Mouse (Mus musculus) kidney, adult 2 months (tissue): ENCODE data around the gene Zfp422.

Source experiments
- CTCF ChIP-seq: fragments of 200-500 bp; conservative IDR thresholded peaks from 2 replicates; pipeline ENCODE4 v1.5.1; 2011; ENCODE audit warnings: low read depth, mild to moderate bottlenecking, control low read depth, low read length, moderate library complexity, mixed read lengths; ENCODE audit not compliant: insufficient read depth, insufficient read length
- POLR2A ChIP-seq: fragments of 200-500 bp; IDR thresholded peaks from one replicate; pipeline ENCODE4 v1.6.1; 2011; ENCODE audit warnings: low read depth, low read length, control low read depth

DNA sequence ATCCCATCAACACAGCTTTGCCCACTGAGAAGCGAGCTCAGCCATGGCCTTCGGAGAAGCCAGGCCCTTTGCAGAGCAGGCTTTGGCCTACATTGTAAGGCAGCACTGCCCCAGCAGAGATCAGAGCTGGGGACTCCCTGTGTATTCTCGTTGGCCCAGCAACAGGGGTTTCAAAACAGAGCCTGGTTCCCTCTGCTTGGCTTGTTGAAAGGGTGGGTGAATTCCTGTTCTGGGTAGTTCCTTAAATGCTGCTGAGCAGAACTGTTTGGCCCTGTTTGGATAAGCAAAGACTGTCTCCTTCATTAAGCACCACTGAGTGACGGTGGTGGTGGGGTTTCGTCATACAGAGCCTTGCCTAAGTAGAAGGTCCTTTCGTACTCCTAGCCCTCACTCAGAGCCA lies 35.2 kb upstream of the Zfp422 start:
- TF ChIP-seq POLR2A (no peak), CTCF (no peak)
